Mouse (Mus musculus): ENCODE measurements around the gene Socs2.

DNA sequence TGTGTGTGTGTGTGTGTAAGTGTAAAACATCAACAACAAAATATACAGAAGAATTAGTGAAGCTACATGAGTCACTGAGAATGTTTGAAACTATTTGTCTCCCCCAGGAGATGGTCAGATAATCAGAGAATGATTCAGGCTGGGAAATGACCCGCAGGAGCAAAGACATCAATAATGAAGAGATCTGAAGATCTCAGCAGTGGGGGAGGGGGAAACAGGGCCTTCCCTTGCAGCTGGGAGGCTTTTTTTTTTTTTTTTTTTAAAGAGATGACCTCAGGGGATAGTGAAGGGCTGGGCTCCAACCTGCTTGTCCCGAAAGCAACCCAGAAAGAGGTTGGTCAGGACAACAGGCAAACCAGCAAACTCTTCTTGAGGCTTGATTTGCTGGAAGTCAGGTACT is 54.7 kb downstream of the Socs2 start:
- no peak for TF ChIP-seq POLR2A (IDR thresholded peaks at IDR 0.05; ENCODE audit: borderline replicate concordance, extremely low read depth, insufficient read depth, insufficient read length, poor library complexity, severe bottlenecking)
- TF ChIP-seq CTCF (IDR thresholded peaks at IDR 0.05; ENCODE audit: borderline replicate concordance, extremely low read depth, insufficient read depth, insufficient read length): no peak
